Mouse (Mus musculus) CD4-positive, CD25-positive, alpha-beta regulatory T cell, adult 2 months (primary cell): ENCODE data around the gene Tfpt.

Source experiments
- DNase-seq: peaks from one replicate; pipeline ENCODE4 v3.0.0-alpha.2; 2012; ENCODE audit warnings: low read depth, low spot score

The Tfpt gene

DNA sequence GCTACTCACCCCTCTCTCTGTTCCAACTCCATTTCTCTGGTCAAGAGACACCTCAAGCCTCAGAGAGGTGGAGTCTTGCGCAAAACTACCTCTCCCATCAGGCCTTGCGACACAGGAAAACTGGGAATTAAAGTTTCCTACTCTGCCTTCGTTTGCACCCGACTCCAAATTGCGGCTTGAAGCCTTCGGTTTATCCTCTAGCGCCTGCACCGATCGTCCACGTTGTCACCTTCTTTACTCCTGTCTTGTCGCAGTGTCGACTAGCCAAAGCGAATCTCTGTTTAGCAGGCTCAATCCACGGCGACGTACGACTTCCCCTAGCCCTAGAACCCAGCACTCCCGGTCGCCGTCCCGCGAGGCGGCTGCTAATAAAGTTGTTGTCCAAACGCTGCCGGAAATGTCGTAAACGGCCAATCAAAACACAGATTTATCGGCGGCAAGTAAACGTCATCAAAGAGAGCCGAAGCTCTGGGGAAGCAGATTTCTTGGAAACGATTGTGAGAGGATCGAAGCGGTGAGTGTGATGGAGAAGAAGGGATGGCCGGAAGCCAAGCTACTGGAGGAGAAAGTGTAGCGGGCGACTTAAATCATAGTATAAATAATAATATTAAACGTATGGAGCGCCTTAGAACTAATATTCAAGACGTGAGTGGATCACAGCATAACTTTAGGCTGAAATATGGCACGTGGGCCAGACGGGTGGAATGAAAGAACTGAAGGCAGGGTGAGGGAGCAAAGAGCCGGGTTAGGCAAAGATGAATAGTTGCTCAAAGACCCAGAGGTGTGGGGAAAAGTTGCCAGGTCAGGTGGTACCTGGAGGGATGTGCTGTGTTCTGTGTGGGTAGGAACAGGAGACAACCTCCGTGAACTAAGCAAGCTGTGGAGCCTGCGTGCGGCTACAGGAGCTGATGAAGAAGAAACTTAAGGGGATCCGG is at the start of gene Tfpt, which contains the start of gene Prpf31:
Tfpt (minus strand) TSS at position 387 of the 935 bp plus-strand sequence.
Prpf31 (plus strand) TSS at position 443 of the 935 bp plus-strand sequence.
- DNase-seq, result peak; percentile 94

DNA sequence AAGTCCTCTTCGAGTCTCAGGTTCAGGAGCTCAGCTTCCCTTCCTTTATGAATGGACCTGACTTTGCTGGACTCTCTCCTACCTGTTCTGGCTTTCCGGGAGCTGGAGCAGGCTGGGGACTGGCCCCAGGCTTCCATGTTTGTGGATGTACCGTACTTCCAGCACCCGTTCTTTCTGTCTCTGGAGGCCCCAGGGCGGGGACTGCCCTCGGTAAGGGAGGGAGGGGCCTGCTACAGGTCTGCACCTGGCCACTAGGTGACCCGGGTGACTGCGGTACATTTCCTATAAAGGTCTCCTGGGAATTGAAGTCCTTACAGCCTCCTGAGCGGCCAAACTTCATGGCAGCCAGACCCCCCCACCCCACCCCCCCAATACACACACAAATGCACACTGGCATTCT is 47.6 kb upstream of the Tfpt start, which contains the start of gene Tmc4:
Tmc4 (minus strand) TSS at position 212 of the 400 bp plus-strand sequence.
- DNase-seq, result no peak

GRCm38 (mm10) chr7:3676371-3676770 is 46.6 kb upstream of the Tfpt start:
- DNase-seq, result no peak

DNA sequence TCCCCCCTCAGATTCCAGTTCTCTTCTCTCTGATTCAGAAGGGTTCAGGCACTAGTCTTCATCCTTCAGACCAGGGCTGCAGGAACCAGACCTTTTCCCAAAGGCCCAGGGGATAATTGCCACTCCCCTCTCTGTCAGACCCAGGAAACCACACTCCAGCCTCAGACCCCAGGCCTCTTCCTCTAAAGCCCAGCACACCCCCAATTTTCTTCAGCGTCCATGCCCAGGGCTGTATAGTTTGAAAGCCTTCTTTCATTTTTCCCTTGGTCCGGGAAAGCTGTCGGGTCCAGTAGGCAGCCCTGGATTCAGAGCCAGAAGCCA is 45.5 kb upstream of the Tfpt start:
- DNase-seq, result no peak

- DNase-seq, result peak; percentile 90
These were observed 44.9 kb upstream of the Tfpt start for GRCm38 (mm10) chr7:3674507-3675227.

GRCm38 (mm10) chr7:3666921-3667391 is 37.2 kb upstream of the Tfpt start:
- no peak for DNase-seq

- peak; percentile 96 for DNase-seq
These were observed 35.7 kb upstream of the Tfpt start, which contains the start of gene Leng1 for GRCm38 (mm10) chr7:3665215-3666114. TSS of gene Leng1 (minus strand) at chr7:3665840.

- no peak for DNase-seq
These were observed 34.9 kb upstream of the Tfpt start for GRCm38 (mm10) chr7:3664524-3665214.

DNA sequence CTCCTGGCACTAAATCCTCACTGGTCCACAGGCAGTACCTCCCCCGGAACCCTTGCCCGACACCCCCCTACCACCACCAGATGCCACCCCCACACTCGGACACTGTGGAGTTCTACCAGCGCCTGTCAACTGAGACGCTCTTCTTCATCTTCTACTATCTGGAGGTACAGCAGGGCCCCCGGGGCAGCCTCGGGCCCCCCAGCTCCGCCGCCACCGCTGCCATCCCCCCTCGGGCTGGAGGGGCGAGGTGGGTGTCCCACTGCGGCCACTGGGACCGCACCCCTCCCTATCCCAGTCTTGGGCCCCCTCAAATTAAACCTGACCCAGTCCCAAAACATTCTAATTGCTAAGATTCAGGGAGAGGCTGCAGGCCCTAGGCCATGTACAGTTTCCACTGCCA is 28.8 kb upstream of the Tfpt start:
- DNase-seq, result no peak

DNA sequence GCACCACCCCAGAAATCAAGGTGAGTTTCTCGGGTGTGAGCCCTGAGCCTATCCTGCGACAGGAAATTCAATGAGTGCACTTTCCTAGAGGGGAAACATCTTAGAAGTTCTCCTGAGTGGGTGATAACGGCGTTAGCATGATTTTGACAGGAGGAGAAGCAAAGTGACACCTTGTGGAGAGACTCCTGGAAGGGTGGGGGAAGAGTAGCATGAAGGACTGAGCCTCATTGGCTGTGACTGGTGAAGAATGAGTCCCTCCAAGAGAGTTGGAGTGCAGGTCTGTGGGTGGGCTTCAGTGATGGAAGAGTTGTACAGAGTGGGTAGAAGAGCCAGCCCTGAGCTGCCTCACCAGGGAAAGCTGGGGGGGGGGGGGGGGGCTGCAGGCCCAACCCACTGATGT is 27.2 kb upstream of the Tfpt start:
- DNase-seq, result no peak

DNA sequence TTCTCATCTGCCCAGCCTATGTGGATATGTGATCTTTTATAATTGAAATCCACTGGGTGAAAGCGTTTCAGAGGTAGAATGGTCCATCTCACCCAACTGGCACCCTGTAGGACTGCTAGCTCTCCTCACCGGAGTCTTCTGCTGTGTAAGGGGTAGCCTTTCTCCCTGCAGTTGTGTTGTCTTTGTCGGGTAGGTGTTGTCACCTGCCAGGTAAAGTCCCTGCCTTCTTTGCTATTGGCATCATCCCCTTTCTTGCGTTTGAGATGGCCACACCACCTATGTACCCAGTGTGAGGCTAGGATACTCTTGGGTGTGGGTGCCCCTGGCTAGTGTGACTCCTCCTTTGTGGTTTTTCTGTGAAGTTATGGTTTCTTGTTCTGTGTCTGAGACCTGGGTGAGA is 16.9 kb upstream of the Tfpt start:
- DNase-seq, result peak; percentile 8

- DNase-seq, result peak; percentile 26
These were observed 16.5 kb upstream of the Tfpt start for GRCm38 (mm10) chr7:3646188-3646587.

GRCm38 (mm10) chr7:3645488-3646025 is 15.8 kb upstream of the Tfpt start:
- no peak for DNase-seq

DNA sequence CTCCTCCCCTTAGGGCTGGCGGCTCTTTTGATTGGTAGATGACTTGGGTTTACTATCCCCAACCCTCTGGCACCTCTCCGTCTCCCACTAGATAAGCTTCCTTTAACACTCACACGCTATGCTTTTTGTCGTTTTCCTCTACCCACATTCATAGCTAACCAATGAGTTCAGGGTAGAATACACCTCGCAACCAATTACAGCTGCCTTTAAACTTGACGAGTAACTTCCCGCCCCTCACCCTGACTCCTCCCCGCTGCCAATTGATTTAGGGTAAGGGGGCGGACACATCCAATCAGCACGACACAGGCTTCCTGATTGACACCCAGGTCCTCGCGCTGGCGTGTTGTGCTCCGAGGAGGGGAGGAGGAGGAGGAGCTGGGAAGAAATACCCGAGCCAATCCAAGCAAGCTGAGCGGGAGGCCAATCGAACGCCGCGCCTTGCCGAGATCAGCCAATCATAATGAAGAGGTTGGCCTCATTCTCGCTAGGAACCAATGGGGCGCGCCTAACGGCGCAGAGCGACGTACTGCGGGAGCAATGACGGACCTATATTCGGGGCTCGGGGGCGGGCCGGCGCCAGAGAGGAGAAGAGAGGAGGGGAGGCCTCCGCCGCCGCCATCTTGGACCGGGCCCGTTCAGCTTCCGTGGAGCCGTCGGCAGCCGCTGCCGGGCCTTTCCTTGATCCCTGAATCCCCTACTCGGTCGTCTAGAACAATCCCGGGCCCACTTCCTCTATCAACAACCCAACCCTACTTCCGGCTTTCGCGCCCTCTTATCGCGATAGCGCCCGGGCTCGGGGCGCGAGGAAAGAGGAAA is 15.2 kb upstream of the Tfpt start, which contains the start of gene Cnot3:
Cnot3 (plus strand) TSS at position 597 of the 816 bp plus-strand sequence.
- DNase-seq, result peak; percentile 99

DNA sequence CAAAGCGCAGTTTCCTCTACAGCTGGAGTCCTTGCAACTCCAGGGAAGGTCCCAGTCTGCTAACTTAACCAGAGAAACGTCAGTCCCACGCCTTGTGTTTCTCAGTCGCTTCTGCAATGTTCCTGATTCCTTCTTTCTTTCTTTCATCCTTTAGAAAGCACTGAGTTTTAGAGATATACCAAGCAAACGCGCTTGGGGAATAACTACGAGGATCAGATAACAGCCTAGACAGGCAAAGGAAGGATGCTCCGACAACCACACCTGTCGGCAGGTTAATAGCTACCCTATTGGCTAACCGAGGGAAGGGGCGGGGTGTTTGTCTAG is 14.6 kb upstream of the Tfpt start:
- DNase-seq, result no peak

DNA sequence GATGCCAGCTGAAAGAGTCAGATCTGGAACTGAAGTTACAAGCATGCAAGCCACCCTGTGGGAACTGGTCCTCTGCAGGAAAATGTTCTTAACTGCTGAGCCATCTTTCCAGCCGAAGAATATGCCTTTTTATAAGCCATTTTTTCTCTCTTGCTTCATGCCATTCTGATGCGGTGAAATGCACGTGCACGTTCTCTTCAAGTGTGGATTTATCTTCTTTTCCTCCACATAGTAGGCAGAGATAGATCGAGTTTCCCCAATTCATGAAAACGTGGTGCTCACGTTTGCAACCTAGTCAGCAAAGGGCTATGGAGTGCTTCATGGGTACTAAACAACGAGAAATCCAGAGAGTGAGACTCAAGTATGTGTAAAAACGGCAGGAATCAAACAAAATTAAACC is 14.1 kb upstream of the Tfpt start:
- peak; percentile 7 for DNase-seq

DNA sequence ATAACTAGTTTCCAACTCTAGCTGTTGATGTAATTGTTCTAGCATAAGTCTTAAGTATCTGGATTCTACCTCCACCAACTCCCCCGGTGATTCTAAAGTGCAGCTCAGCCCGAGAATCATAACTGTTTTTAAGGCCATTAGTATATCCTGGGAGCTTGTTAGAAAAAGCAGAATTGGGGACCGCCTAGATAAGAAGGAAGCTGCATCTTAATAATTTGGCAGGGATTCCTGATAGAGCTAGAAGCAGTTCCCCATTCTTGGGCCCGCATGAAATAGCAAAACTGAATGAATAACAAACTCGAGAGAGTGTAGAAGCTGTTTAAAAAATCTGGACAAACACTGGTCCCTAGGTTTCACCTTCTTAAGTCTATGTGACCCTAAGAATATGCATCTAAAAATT is 13.7 kb upstream of the Tfpt start:
- DNase-seq, result no peak

DNA sequence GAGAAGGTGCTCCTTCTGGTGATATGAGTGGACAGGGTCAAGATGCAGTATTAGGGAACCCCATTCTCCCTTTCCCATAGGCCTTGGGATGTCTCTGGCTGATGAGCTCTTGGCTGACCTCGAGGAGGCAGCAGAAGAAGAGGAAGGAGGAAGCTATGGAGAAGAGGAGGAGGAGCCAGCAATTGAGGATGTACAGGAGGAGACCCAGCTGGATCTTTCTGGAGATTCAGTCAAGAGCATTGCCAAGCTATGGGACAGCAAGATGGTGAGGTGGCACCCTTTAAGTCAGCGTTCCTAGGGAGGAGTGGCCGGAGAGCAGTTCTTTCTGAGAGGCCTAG is 718 bp upstream of the Tfpt start:
- no peak for DNase-seq

- DNase-seq, result no peak
These were observed 699 bp downstream of the Tfpt start for GRCm38 (mm10) chr7:3629030-3629429.
